Mouse (Mus musculus) C2C12 (cell line): ENCODE data around the gene Npr2.

Source experiments
- CTCF ChIP-seq: IDR thresholded peaks from one replicate; pipeline ENCODE4 v1.5.1; 2011; ENCODE audit not compliant: control insufficient read depth, insufficient read depth, insufficient read length
- MAX ChIP-seq: IDR thresholded peaks from one replicate; pipeline ENCODE4 v1.6.1; 2011; ENCODE audit warnings: mild to moderate bottlenecking, control low read depth
- MYOD1 ChIP-seq: IDR thresholded peaks from one replicate; pipeline ENCODE4 v1.6.1; 2011; ENCODE audit warnings: low read depth; ENCODE audit not compliant: control insufficient read depth, insufficient read length

GRCm38 (mm10) chr4:43695249-43695671 lies 63.5 kb downstream of the Npr2 start:
- TF ChIP-seq CTCF (no peak), MAX (no peak), MYOD1 (no peak)
